Mouse (Mus musculus) liver, postnatal 0 days (tissue): ENCODE data around the gene Gm28778.

Source experiments
- CTCF ChIP-seq: sonication (generic); IDR thresholded peaks from 2 replicates; pipeline ENCODE4 v1.5.1; 2016; ENCODE audit warnings: antibody characterized with exemption, low read depth
- EP300 ChIP-seq: IDR thresholded peaks from 2 replicates; pipeline ENCODE4 v1.6.1; 2016; ENCODE audit warnings: antibody characterized with exemption, low read depth, mild to moderate bottlenecking

GRCm38 (mm10) chr1:53269901-53270300 is 27.0 kb upstream of the Gm28778 start:
- TF ChIP-seq EP300 = no peak
- TF ChIP-seq CTCF = no peak
